Mouse (Mus musculus) hindbrain, embryonic 14.5 days (tissue): ENCODE results near the gene Atp6v1e1. TPM values are rescaled to one million over a fixed set of nuclear protein-coding genes. Genes with fewer than 3 reads are reported as not detected.

Source experiments
- ATAC-seq: fragments of 200-750 bp; cut with Nextera tagmentation; 2 replicates; pipeline ENCODE4 v1.8.0; 2017; ENCODE audit warnings: moderate number of reproducible peaks, mild to moderate bottlenecking, moderate TSS enrichment, moderate library complexity; ENCODE audit not compliant: low FRiP score
- DNase-seq: peaks from one replicate; pipeline ENCODE4 v3.0.0-alpha.2; 2015; ENCODE audit warnings: low spot score
- H3K27ac ChIP-seq: fragments of 300-500 bp; sonication (generic); 2 replicates; pipeline ENCODE4 v1.5.1; 2014; ENCODE audit warnings: mild to moderate bottlenecking, moderate library complexity
- H3K27me3 ChIP-seq: fragments of 300-500 bp; sonication (generic); 2 replicates; pipeline ENCODE4 v1.6.1; 2014; ENCODE audit warnings: mild to moderate bottlenecking, low read length, mixed read lengths; ENCODE audit not compliant: control insufficient read depth, insufficient read depth
- H3K36me3 ChIP-seq: fragments of 300-500 bp; sonication (generic); replicated peaks from 2 replicates; pipeline ENCODE4 v1.6.1; 2014; ENCODE audit not compliant: control insufficient read depth, insufficient read depth
- H3K4me1 ChIP-seq: fragments of 300-500 bp; sonication (generic); replicated peaks from 2 replicates; pipeline ENCODE4 v1.6.1; 2014; ENCODE audit warnings: antibody characterized with exemption, low read length, mixed read lengths; ENCODE audit not compliant: control insufficient read depth, insufficient read depth
- H3K4me2 ChIP-seq: fragments of 300-500 bp; sonication (generic); replicated peaks from 2 replicates; pipeline ENCODE4 v1.6.1; 2014; ENCODE audit warnings: mild to moderate bottlenecking, moderate library complexity
- H3K4me3 ChIP-seq: fragments of 300-500 bp; sonication (generic); replicated peaks from 2 replicates; pipeline ENCODE4 v1.5.1; 2014; ENCODE audit warnings: mild to moderate bottlenecking, low read length
- H3K9ac ChIP-seq: fragments of 300-500 bp; sonication (generic); 2 replicates; pipeline ENCODE4 v1.6.1; 2014
- H3K9me3 ChIP-seq: fragments of 300-500 bp; sonication (generic); 2 replicates; pipeline ENCODE4 v1.6.1; 2016; ENCODE audit warnings: low read length; ENCODE audit not compliant: control insufficient read depth
- WGBS: fragments of 180-500 bp; shearing (Covaris S2); extraction: QIAGEN DNeasy Blood & Tissue Kit; methylation state at CpG from one replicate; pipeline ENCODE4 v1.1.7; 2014; 5-methylcytosine and 5-hydroxymethylcytosine counted together
- polyA plus RNA-seq: library from polyadenylated mRNA; unstranded; fragments of >200 nt; fragmentation: Nextera tagmentation; extraction: Ambion mirVana; gene quantifications from 2 replicates; pipeline ENCODE4 v1.2.1, GENCODE M21; 2014

Atp6v1e1 gene
- polyA plus RNA-seq, 1 experiment from 2014 or later, result 297 TPM

DNA sequence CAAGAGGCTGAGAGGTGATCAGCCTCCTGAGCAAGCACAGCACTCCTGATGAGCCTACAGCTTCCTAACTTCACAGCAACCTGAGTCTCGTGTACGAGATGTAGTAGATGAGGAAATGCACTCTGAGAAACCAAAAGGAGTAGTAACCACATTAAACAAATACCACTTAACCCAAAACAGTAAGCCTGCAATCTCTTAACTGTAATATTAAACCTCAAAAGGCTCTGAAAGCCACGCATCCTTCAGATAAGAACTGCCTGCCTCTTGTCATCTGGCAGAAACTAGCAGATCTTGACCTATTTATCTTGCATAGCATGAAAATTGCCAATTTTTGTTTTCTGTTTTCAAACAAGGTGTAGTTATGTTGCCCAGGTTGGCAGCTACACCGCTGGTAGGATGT, 23.7 kb downstream of the Atp6v1e1 start:
- DNase-seq (no peak), ATAC-seq (no peak)
- no peaks in the 10 kb centered on the region for H3K4me1 ChIP-seq
- no peak overlapping the region for H3K27ac ChIP-seq
- peaks cover 99% of the 10 kb centered on the region for H3K36me3 ChIP-seq
- H3K9me3 ChIP-seq, result no peaks in the 10 kb centered on the region
- WGBS, result 94% methylated on average over 4 of the region's 4 CpGs
- H3K9ac ChIP-seq, result no peak overlapping the region
- no peak overlapping the region for H3K4me2 ChIP-seq
- no peaks in the 10 kb centered on the region for H3K27me3 ChIP-seq
- H3K4me3 ChIP-seq, result no peak overlapping the region

DNA sequence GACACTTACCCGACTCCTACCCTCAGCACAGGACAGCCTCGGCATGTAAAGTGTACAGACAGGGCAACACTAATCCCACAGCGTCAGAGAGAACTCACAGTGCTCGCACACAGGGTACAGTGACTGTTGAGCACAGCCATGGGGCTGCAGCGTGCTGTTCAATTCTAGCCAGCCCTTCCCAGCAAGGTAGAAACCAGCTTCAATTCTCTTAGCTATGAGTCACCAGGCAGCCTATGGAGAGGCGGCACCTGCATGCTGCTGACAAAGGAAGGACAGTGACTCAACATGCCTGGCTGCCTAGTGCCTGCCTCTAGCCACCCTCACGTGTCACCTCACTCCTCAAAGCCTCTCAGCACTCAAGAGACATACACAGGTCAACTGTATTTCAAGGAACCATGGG, 24.6 kb downstream of the Atp6v1e1 start:
- Histone ChIP-seq H3K4me2 (no peak overlapping the region), H3K36me3 (peaks cover 99% of the 10 kb centered on the region), H3K27me3 (no peaks in the 10 kb centered on the region), H3K4me1 (no peaks in the 10 kb centered on the region), H3K27ac (no peak overlapping the region), H3K4me3 (no peak overlapping the region), H3K9ac (no peak overlapping the region), H3K9me3 (no peaks in the 10 kb centered on the region)
- DNase-seq (no peak), ATAC-seq (no peak)
- WGBS, result 94% methylated on average over 7 of the region's 7 CpGs

- H3K4me2 ChIP-seq, result no peak overlapping the region
- no peaks in the 10 kb centered on the region for H3K27me3 ChIP-seq
- DNase-seq (no peak), ATAC-seq (no peak)
- no peak overlapping the region for H3K9ac ChIP-seq
- H3K4me1 ChIP-seq, result no peaks in the 10 kb centered on the region
- peaks cover 98% of the 10 kb centered on the region for H3K36me3 ChIP-seq
- WGBS, result 86% methylated on average over 2 of the region's 2 CpGs
- H3K9me3 ChIP-seq, result no peaks in the 10 kb centered on the region
- H3K27ac ChIP-seq, result no peak overlapping the region
- H3K4me3 ChIP-seq, result no peak overlapping the region
Measured at GRCm38 (mm10) chr6:120796111-120796510, 26.5 kb downstream of the Atp6v1e1 start.

DNA sequence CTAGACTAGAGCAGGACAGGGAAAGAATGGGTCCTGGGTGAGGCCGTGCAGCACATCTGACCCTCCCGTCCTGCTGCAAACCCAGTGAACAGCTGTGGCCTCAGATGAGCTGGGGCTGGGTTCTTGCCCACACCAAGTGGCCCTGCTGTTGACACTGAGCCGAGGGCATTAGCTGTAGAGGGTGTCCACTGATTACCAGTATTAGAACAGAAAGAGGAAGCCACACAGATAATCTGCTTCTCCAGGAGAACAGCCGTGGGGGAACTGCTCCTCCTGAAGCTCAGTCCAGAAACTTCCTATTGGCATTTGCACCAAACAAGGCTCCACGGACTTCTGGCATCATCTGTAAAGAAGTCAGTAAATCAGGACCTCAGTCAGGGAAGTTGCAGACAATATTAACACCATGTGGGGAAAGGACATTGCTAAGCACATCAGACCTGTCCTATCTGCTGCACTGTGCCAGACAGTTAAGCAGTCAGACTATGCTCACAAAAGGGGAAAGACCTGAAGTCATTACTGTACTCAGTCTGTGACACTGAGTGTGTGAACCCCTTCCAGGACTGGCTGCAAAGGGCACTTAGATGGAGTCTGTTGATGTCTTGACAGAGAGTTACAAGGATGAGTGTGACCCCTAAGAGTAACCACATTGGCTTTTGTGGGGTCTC, 27.0 kb downstream of the Atp6v1e1 start:
- Histone ChIP-seq H3K27me3 (no peaks in the 10 kb centered on the region), H3K9ac (no peak overlapping the region), H3K4me3 (no peak overlapping the region), H3K9me3 (no peaks in the 10 kb centered on the region), H3K4me2 (no peak overlapping the region), H3K27ac (no peak overlapping the region), H3K36me3 (peaks cover 93% of the 10 kb centered on the region), H3K4me1 (no peaks in the 10 kb centered on the region)
- 86% methylated on average over 5 of the region's 5 CpGs for WGBS
- ATAC-seq (no peak), DNase-seq (no peak)

GRCm38 (mm10) chr6:120792947-120793346, 29.6 kb downstream of the Atp6v1e1 start:
- no peaks in the 10 kb centered on the region for H3K27me3 ChIP-seq
- ATAC-seq (no peak), DNase-seq (no peak)
- H3K36me3 ChIP-seq, result peaks cover 67% of the 10 kb centered on the region
- no peak overlapping the region for H3K9ac ChIP-seq
- WGBS, result 88% methylated on average over 8 of the region's 8 CpGs
- H3K4me2 ChIP-seq, result no peak overlapping the region
- no peak overlapping the region for H3K27ac ChIP-seq
- no peaks in the 10 kb centered on the region for H3K9me3 ChIP-seq
- H3K4me1 ChIP-seq, result no peaks in the 10 kb centered on the region
- H3K4me3 ChIP-seq, result no peak overlapping the region

GRCm38 (mm10) chr6:120790717-120791116, 31.9 kb downstream of the Atp6v1e1 start:
- no peak for ATAC-seq
- H3K4me1 ChIP-seq, result no peaks in the 10 kb centered on the region
- H3K27ac ChIP-seq, result no peak overlapping the region
- H3K4me3 ChIP-seq, result no peak overlapping the region
- DNase-seq, result no peak
- no peaks in the 10 kb centered on the region for H3K9me3 ChIP-seq
- no peak overlapping the region for H3K9ac ChIP-seq
- no peak overlapping the region for H3K4me2 ChIP-seq
- no peaks in the 10 kb centered on the region for H3K27me3 ChIP-seq
- 54% methylated on average over 5 of the region's 5 CpGs for WGBS
- H3K36me3 ChIP-seq, result peaks cover 45% of the 10 kb centered on the region

- 90% methylated on average over 10 of the region's 11 CpGs for WGBS
Measured at GRCm38 (mm10) chr6:120790153-120790552, 32.4 kb downstream of the Atp6v1e1 start.

DNA sequence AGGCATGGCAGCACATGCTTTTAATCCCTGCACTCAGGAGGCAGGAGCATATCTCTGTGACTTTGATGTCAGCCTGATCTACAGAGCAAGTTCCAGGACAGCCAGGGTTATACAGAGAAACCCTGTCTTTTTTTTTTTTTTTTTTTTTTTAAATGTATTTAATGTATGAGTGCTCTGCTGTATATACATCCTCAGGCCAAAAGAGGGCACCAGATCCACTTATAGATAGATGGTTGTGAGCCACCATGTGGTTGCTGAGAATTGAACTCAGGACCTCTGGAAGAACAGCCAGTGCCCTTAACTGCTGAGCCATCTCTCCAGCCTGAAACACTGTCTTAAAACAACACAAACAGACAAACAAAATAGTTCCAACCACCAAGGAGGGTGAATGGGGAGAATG, 33.7 kb downstream of the Atp6v1e1 start:
- no peak overlapping the region for H3K9ac ChIP-seq

More at GRCm38 (mm10) chr6:120790153-120790552, 32.4 kb downstream of the Atp6v1e1 start:
- Histone ChIP-seq H3K4me1 (no peaks in the 10 kb centered on the region), H3K4me2 (no peak overlapping the region), H3K9me3 (no peaks in the 10 kb centered on the region), H3K27me3 (no peaks in the 10 kb centered on the region), H3K4me3 (no peak overlapping the region), H3K27ac (no peak overlapping the region), H3K9ac (no peak overlapping the region), H3K36me3 (peaks cover 39% of the 10 kb centered on the region)
- no peak for ATAC-seq
- no peak for DNase-seq

GRCm38 (mm10) chr6:120788068-120788607, 34.5 kb downstream of the Atp6v1e1 start:
- 89% methylated on average over 5 of the region's 5 CpGs for WGBS
- DNase-seq (no peak), ATAC-seq (no peak)
- Histone ChIP-seq H3K9me3 (no peaks in the 10 kb centered on the region), H3K4me2 (no peak overlapping the region), H3K27me3 (no peaks in the 10 kb centered on the region), H3K36me3 (peaks cover 19% of the 10 kb centered on the region), H3K9ac (no peak overlapping the region), H3K27ac (no peak overlapping the region), H3K4me3 (no peak overlapping the region), H3K4me1 (peaks cover 6% of the 10 kb centered on the region; the same call in 1 of the 2 replicates)

More for the DNA sequence above, 33.7 kb downstream of the Atp6v1e1 start:
- Histone ChIP-seq H3K9me3 (no peaks in the 10 kb centered on the region), H3K27me3 (no peaks in the 10 kb centered on the region), H3K4me3 (no peak overlapping the region), H3K4me1 (peaks cover 6% of the 10 kb centered on the region; the same call in 1 of the 2 replicates), H3K36me3 (peaks cover 27% of the 10 kb centered on the region), H3K4me2 (no peak overlapping the region), H3K27ac (no peak overlapping the region)
- DNase-seq (no peak), ATAC-seq (no peak)
